Mouse (Mus musculus) cerebellum, postnatal 4 days (tissue): ENCODE results near the gene Pkp3.
"Not testable (repeated sequence)": the region's sequence is repeated elsewhere in the genome, so short reads cannot be mapped to it uniquely, and the experiment has no call there.

ENCODE experiments used
- DNase-seq, 2 experiments: peaks; one replicate each; pipeline ENCODE4 v3.0.0; 2022; ENCODE audit warnings: low spot score in 2 of 2, mixed read lengths in 1 of 2

Gene Pkp3

DNA sequence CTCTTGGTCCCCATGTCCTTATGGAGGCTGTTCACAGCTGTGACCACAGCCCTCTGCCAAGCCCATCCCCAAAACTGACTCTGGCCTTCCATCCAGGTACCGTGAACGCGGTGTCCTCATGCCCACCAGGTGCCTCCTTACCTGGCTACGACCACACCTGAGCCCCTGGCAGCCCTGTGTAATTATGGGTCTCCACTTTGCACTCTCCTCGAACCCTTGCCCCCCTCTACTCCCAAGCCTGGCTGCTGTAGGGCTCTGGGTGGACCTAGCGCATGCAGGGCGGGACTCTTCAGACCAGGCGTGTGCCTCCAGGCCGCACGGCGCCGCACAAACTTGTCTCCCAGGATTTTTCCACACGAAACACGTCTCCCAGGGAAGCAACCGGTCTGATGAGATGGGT is at the start of gene Pkp3:
Gene Pkp3 (plus strand): TSS at position 378 of the 400 bp plus-strand sequence.
- DNase-seq: no peak

DNA sequence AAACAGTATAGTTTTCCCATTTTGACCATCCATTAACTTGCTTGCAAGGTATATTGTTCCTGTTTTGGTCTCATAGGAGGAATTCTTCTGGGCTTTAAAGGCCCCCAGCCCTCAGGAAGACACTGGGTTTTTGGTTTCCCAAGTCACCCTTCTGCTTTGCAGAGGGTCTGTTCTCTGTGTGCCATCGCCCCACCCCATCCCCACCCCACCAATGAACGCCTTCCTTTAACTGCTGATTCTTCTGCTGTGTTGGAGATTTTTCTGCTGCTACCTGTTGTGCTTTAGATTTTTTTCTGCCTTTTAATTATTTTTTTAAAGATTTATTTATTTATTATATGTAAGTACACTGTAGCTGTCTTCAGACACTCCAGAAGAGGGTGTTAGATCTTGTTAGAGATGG is 49.2 kb upstream of the Pkp3 start, which contains the start of gene Gm17387:
Gene Gm17387 (plus strand): TSS at position 301 of the 400 bp plus-strand sequence.
- DNase-seq: no peak

DNA sequence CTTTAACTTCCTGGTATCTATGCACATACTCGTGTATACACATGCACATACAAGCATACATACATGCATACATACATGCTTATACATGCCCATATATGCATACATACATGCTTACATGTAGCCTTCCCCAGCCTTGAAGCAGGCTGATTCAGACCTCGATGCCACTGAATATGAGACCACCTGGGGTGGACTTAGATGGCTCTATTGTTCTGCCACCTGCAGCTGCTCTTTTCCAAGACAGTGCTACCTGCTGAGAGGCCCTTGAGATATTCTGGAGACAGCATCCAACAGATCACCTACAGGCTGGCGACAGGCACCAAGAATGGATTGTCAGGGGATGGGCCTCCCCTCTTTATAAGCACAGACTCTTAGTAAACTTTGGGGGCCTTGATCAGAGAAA is 47.6 kb upstream of the Pkp3 start:
- no peak for DNase-seq

DNA sequence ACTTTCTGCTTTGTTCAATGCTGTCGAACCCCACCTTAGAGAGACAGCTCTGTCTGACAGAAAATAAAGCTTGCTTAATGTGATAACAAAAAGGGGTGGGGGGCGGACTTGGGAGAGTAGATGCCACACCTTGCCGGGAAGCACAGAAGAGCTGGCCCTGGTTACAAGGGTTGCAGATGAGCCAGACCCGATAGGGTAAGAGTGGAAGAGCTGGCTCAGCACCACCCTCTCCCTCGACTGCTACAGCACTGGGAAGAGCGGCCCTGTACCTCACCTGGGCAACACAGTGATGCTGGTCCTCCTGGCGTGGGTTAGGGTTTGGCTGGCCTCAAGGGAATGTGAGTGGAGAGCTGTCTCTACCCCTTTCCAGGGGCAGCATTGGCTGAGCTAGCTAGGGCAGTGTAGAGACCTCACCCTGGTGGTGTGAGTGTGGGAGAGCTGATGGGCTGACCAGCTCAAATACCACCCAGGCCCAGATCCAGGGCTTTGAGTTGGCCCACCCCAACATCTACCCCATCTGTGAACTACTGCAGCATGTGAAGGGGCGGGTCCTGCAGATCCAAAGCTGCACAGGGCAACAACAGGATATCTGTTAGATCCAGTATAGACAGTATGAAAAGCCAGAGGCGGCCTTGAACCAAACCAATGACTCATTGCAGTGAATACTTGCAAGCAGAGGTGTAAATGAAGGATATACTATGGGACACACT is 45.4 kb upstream of the Pkp3 start:
- DNase-seq: no peak

DNA sequence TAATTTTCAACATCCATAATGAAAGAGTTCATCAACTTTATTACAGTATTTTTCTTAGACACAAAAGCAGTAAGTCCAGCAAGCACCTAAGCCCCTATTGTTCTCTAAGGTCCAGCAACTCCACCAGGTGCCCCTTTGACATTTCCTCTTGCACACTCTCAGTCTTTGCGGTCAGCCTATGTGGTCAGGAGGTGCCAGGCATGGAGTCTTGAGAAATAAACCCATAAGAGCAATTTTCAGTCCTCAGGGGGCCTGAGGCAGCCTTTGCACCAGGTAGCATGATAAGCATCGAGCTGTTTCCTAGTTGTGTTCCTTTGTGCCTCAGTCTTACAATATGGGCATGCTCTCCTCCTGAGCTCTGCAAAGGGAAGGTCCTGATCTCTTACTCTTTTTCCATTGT is 41.4 kb upstream of the Pkp3 start:
- DNase-seq: not testable (repeated sequence)

DNA sequence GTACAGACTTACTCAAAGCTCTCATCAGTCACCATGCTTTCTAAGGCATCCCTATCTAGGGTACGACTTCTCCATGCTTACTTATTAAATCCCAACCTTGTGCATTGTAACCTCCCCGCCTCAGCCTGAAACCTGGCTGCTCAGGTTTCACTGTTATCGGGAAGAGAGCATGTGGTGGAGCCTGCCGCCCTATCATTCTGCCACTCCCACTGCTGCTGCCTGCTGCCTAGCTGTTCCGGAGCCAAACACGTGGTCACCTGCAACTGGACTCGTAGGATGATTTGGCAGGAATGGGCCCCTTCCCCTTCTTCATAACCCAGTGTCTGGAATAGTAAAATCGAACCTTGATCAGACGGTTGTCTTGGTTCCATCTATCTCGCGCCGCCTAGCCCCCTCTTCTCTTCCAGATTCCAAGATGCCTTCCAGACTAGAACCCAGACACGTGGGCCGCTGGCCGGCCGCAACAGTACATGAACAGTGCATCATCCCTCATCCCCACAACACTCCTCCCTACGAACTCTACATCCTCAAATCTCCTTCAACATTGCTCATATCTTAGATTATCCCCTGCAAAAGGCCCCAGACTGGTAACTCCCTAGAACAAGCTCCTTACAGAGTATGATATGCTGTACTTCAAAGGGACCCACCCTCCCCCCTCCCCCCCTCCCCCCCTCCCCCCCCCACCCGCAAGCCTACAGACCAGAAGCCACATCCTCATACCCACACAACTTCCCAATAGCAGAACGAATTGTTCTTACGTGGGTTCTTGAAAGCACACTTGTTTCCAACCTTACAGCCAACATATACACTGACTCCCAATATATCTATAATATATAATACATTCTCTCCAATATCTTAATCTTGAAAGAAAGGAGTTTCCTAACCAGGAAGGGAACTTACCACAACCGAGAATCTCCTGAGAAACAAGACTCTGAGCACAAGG is 39.7 kb upstream of the Pkp3 start:
- no peak for DNase-seq

DNA sequence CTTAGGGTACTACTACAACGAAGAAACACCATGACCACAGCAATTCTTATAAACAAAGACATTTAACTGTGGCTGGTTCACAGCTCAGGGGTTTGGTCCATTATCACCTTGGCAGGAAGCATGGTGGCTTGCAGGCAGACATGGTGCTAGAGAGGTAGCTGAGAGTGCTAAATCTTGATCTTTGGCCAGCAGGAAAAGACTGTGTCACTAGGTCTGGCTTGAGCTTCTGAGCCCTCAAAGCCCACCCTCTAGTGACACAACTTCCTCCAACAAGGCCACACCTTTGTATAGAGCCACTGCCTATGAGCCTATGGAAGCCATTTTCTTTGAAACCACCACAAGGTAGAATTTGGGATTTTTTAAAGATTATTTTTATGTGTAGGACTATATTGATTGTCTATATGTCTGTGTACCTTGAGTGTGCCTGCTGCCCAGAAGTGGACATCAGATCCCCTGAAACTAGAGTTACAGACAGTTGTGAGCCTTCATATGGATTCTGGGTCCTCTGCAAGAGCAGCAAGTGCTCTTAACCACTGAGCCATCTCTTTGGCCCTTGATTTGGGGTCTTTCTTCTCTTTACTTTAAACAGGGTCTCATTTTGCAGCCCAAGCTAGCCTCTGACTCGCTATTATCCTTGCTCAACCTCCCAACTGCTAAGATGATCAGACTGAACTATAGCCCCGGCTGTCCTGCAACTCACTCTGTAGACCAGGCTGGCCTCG is 38.5 kb upstream of the Pkp3 start:
- DNase-seq: no peak

DNA sequence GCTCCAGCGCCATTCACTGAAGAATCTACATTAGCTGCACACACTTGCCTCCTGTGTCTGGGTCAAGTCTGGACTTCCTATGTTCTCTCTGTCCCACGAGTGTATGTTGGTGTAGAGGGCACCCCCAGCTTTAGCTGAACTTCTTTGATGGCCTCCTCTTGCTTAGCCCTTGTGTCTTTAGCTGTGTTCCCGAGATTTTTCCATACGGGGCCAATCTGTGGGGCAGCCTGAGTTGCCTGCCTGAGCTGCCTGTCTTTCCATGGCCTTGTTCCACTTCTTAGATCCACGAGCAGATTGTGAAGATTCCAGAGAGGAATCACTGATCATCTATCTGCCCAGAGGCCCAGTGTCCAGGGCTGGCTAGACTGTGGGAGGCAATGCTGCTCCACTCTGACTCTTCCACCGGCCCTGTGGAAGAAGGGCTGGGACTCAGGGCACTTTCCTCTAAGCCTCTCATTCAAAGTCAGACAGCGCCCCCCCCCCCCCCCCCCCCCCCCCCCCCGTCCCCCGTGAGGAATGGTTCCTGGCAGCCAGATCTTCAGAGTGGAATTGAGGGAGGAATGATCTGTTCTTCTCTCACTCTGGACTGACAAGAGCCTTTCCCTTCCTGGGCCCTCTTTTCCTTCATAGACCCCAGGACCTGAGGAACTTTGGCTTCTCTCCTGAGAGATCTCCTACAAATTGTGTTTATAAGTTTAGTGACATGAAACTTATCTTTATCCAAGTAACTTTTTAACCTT is 37.0 kb upstream of the Pkp3 start:
- no peak for DNase-seq

DNA sequence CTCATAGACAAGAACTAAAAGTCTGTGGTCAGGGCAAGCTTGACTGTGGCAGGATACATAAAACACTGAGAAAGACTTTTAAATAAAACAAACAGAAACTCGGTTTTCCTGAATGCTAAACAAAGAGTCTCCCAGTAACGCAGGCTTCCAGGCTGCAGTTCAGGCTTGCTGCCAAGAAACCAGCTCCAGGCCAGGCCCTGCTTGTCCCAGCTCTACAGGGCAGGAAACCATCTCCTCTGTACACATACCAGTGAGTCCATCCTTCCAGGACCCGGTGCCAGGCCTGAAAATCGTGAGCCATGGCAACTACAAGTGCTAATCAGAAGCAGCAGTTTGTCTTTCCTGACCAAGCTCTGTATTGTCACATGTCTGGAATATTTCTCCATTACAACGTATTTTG is 36.4 kb upstream of the Pkp3 start:
- peak; percentile 37 to 65 for DNase-seq

DNA sequence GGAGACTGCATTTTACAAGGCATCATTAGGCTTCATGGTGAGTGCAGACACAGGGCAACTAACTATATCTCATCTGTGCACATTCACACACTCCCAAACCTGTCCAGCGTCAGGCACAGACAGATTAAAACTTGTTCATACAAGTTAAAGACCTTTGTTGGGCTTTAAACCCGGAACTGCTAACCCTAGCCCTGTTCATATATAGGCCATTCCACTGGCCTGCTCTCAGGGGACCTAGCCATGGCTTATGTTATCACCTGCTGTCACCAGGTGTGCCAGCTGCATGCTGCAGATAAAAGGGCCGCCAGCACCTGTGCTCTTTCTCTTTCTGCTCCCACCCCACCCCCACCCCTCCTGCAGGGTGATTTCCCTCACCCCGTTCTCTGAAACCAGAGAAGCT is 35.5 kb upstream of the Pkp3 start:
- no peak for DNase-seq

DNA sequence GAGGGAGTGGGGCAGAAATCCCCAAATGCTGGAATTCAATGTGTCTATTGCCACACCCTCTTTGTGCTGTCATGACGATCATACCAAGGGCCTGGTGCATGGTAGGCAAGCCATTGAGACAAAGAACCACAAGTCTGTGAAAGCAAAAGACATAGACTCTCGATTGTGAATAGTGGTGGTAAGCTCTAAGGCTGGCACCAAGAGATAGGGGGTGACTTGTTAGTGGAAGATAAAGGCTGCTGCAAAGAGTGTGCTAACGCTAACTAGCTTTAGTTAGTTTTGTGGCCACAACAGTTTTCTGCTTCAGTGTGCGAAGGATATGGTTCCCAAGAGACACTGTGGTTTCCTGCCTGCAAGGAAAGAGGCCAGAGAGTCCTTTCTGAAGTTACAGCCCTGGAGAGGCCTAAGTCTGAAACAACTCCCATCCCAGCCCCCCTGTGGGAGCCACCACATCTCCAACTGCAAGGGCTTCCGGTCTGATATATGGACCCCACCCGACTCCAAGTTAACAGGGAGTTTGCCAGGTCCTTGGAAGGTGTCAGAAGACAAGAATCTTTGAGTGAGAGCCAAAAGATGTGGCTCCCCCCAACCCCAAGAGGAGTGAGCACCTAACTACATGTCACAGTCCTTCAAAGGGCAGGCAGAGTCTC is 31.0 kb upstream of the Pkp3 start:
- no peak for DNase-seq

DNA sequence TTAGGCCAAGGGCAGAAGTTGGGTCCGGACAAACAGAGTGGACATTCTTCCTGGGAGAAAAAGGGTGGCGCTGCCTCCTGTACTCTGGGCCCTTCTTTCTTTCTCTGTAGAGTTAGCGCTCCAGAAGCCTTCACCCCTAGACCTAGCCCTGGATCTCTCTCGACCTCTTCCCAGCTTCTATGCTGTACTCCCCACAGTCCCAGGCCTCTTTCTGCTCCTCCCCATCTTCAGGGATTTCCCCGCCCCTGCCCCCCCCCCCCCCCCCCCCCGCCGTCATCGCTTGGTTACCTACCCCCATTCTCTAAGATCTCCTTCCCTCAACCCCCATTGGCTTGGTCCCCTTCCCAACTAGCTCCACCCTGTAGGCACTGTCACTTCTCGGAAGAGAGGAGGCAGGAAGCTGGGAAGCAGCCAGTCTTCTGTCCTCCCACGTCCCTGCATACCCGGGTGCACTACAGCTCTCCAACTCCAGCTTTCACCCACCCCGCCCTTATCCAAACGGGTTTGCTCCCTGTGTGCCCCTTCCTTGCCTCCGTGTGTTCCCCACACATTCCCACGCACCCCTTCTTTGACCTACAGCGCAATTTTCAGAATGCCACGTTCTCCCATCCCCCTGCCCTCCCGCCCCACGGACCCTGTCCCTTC is 30.3 kb upstream of the Pkp3 start:
- DNase-seq: peak in 1 of 2 experiments; percentile 48

DNA sequence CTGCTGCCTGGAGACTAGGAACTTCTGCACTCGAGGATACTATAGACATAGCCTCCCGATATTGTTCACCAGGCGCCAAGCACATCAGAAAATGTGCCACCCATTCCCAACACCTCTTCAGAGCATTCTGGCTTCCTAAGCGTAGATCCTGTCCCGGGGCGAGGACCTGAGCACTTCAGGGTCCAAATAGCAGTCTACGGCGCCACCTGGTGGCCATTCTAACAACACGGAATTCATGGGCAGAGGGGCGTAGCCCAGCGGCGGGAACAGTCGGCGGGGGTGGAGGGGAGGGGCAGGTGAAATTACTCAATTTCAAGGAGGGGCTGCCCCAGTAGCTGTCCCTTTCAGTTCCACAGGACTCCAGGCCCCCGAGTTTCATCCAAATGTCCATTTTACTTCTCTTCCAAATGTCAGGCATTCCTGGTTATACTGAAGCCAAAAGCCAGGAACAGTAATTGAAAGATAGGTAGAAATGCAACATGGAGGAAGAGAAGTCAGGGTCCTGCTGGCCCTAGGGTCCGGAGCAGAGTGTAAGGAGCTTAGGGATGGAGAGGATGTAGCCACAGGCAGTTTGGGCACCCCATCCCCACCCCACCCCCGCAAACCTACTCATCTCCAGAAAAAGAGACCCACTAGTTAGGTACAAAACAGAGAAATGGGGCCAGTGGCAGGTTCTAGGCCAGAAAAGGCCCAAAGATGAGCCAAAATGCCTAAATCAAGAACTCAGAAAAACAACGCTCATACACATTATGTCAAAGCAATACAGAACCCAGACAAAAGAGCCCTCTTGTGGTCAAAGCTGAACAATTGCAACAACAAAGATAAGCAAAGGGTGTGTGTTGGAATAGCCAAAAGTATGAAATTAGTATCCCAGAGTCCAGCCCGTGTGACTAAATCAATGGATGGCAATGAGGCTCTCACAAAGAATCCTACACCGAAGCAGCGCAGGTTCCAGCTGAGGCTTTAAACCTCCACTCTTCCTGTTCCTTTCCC is 29.5 kb upstream of the Pkp3 start:
- peak; percentile 90 to 91 for DNase-seq

DNA sequence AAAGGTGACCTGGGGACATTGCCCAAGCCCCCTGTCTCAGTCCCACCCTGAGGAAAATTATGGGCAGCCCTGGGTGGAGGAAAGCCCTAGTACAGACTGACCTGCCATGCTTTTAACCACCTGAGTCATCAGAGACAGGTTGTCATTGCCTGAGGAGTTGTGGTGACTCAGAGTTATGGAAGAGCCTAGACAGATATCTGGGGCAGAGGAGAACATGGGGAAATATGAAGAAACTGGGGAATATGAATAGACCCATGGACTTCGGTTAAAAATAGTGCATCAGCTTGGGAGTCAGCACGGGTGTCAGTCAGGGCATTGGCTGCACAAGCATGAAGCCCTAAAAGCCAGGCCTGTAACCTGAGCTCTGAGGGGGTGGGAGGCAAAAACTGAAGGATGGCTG is 28.7 kb upstream of the Pkp3 start:
- DNase-seq: no peak

DNA sequence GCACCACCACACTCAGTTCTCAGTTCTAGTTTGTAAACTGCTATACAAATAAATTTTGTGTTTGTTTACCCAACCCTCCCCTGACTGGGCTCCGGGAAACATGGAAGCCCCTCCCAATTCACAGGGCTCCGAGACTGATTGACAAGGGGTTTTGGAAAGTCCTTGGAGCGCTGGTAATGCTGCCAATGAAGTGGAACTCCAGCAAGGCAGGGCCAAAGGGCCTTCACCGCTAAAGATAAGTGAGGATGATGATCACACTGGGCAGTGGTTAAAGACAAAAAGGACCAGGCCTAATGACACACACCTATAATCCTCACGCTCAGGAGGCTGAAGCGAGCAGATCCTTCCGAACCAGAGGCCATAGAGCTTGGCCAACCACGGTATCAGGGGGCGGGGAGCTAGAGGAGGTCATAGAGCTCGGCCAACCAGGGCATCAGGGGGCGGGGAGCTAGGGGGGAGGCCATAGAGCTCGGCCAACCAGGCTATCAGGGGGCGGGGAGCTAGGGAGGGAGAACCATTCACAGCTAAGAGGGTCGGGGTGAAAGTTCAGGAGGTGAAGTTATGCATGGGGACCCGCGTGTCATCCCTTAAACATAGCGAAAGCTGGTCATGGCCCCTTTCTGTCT is 26.8 kb upstream of the Pkp3 start:
- DNase-seq: no peak

DNA sequence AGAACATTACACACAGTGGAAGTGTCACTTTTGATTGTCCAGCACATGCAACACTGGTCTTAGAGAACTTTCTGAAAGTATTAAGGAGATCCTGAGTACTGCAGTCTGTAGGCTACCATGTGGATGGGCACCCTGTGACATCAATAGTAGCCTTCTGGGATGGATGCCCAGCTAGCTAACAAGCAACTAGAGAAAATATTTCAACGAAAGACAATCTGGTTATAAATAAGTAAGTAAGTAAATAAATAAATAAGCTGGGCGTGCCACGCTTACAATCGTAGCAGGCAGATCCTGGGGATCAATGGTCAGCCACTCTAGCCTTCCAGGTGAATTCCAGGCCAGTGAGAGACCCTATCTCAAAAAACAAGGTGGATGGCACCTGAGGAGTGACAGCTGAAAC is 26.0 kb upstream of the Pkp3 start:
- DNase-seq: no peak

DNA sequence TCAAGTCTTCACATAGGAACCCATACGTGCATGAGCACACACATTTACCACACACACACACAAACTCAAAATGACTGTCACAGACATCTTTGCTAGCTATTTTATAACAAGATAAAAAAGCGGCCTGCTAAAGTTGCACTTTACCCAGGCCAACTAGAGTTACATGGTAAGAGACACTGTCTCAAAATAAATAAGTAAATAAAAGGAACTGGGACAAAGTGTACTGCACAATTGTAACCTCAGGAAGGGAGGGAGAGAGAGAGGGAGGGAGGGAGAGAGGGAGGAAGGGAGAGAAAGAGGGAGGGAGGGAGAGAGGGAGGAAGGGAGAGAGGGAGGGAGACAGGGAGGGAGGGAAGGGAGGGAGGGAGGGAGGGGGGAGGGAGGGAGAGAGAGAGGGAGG is 25.6 kb upstream of the Pkp3 start:
- no peak for DNase-seq

DNA sequence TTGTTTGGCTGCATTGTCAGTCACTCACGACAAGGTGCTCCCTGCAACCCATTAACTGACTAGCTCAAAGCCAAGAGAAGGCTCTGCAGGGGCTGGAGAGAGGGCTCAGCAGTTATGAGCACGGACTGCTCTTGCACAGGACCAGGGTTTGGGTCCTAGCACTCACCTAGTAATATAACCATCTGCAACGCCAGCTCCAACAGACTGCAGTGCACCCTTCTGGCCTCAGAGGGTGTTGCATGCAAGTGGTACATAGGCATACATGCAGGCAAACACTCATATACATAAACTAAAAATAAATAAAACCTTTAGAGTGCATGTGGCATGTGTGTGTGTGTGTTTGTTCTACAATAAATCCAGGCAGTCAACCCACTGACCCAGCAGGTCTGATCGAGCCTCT is 22.2 kb upstream of the Pkp3 start:
- DNase-seq: no peak

DNA sequence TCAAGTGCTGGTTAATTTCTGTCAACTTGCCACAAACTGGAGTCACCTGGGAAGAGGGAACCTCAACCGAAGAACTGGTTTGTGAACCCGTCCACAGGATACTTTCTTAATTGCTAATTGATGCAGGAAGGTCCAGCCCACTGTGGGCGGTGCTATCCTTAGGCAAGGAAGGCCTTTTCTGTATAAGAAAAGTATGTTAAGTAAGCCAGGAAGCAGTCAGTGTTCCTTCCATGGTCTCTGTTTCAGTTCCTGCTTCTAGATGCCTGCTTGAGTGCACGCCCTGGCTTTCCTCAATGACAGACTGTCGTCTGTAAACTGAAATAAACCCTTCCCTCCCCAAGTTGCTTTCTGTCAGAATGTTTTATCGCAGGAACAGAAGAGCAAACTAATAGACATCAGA is 21.0 kb upstream of the Pkp3 start:
- no peak for DNase-seq
